Mouse (Mus musculus) kidney, embryonic 15.5 days (tissue): ENCODE data around the gene Sgce. TPM values are rescaled to one million over a fixed set of nuclear protein-coding genes. Genes with fewer than 3 reads are reported as not detected.

Source experiments
- ATAC-seq: fragments of 200-750 bp; cut with Nextera tagmentation; replicated peaks from 2 replicates; pipeline ENCODE4 v1.8.0; 2017; ENCODE audit warnings: moderate TSS enrichment; ENCODE audit not compliant: low FRiP score
- H3K27ac ChIP-seq: fragments of 300-500 bp; sonication (generic); 2 replicates; pipeline ENCODE4 v1.5.1; 2015; ENCODE audit warnings: mild to moderate bottlenecking, inconsistent platforms
- H3K27me3 ChIP-seq: fragments of 300-500 bp; sonication (generic); 2 replicates; pipeline ENCODE4 v1.6.1; 2015; ENCODE audit warnings: inconsistent platforms
- H3K36me3 ChIP-seq: fragments of 300-500 bp; sonication (generic); 2 replicates; pipeline ENCODE4 v1.6.1; 2015; ENCODE audit warnings: inconsistent platforms
- H3K4me1 ChIP-seq: fragments of 300-500 bp; sonication (generic); 2 replicates; pipeline ENCODE4 v1.6.1; 2015; ENCODE audit warnings: inconsistent platforms
- H3K4me2 ChIP-seq: fragments of 300-500 bp; sonication (generic); 2 replicates; pipeline ENCODE4 v1.6.1; 2015; ENCODE audit warnings: moderate library complexity, mild to moderate bottlenecking, inconsistent platforms
- H3K4me3 ChIP-seq: fragments of 300-500 bp; sonication (generic); replicated peaks from 2 replicates; pipeline ENCODE4 v1.5.1; 2015; ENCODE audit warnings: mild to moderate bottlenecking, inconsistent platforms
- H3K9ac ChIP-seq: fragments of 300-500 bp; sonication (generic); 2 replicates; pipeline ENCODE4 v1.6.1; 2015; ENCODE audit warnings: mild to moderate bottlenecking, inconsistent platforms
- H3K9me3 ChIP-seq: fragments of 300-500 bp; sonication (generic); replicated peaks from 2 replicates; pipeline ENCODE4 v1.6.1; 2016; ENCODE audit warnings: inconsistent platforms
- WGBS: fragments of 180-500 bp; shearing (Covaris S2); methylation state at CpG from one replicate; pipeline ENCODE4 v1.1.7; 2015; ENCODE audit warnings: mixed read lengths; 5-methylcytosine and 5-hydroxymethylcytosine counted together
- polyA plus RNA-seq: library from polyadenylated mRNA; unstranded; fragments of >200 nt; fragmentation: Nextera tagmentation; extraction: Ambion mirVana; gene quantifications from 2 replicates; pipeline ENCODE4 v1.2.1, GENCODE M21; 2015

Gene Sgce
- polyA plus RNA-seq, 1 experiment from 2014 or later, result 48.7 TPM

DNA sequence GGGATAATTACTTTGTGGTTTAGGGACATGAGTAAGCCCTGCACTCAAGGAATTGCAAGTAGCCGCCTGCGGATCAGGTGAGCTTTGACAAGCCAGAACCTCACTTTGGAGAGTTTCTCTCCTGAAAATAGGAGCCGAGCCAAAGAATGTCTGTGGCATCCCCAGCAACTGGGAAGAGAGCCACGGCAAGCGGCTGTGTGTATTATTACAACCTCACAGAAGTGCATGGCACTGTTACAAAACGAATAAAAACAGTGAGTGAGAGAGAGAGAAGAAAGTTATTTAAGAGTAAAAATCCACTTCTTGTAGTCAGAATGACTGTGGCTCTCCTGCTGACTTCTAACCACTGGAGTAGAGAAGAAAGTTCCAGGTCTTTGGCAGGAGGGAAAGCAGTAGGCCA, 6.5 kb downstream of the Sgce start:
- Histone ChIP-seq H3K9me3 (no peaks in the 10 kb centered on the region), H3K4me3 (no peak overlapping the region), H3K4me1 (peaks cover 9% of the 10 kb centered on the region; the same call in 1 of the 2 replicates), H3K27me3 (0 out of 2 replicates have a peak, but pooled peaks cover 5% of the 10 kb centered on the region), H3K9ac (no peak overlapping the region), H3K27ac (no peak overlapping the region), H3K4me2 (no peak overlapping the region), H3K36me3 (no peaks in the 10 kb centered on the region)
- ATAC-seq, result no peak
- 42% methylated on average over 6 of the region's 6 CpGs for WGBS

GRCm38 (mm10) chr6:4739522-4740355, 7.3 kb downstream of the Sgce start:
- Histone ChIP-seq H3K4me2 (no peak overlapping the region), H3K27ac (no peak overlapping the region), H3K9me3 (no peaks in the 10 kb centered on the region), H3K27me3 (0 out of 2 replicates have a peak, but pooled peaks cover 5% of the 10 kb centered on the region), H3K4me1 (peaks cover 9% of the 10 kb centered on the region; the same call in 1 of the 2 replicates), H3K4me3 (no peak overlapping the region), H3K36me3 (no peaks in the 10 kb centered on the region), H3K9ac (no peak overlapping the region)
- ATAC-seq, result no peak
- WGBS, result 26% methylated on average over 13 of the region's 13 CpGs

GRCm38 (mm10) chr6:4738717-4739116, 8.3 kb downstream of the Sgce start:
- H3K9me3 ChIP-seq, result no peaks in the 10 kb centered on the region
- no peaks in the 10 kb centered on the region for H3K36me3 ChIP-seq
- H3K4me2 ChIP-seq, result no peak overlapping the region
- ATAC-seq, result no peak
- H3K4me3 ChIP-seq, result no peak overlapping the region
- H3K4me1 ChIP-seq, result peaks cover 9% of the 10 kb centered on the region; the same call in 1 of the 2 replicates
- H3K27ac ChIP-seq, result no peak overlapping the region
- WGBS, result 41% methylated on average over 2 of the region's 2 CpGs
- H3K9ac ChIP-seq, result no peak overlapping the region
- 0 out of 2 replicates have a peak, but pooled peaks cover 5% of the 10 kb centered on the region for H3K27me3 ChIP-seq

DNA sequence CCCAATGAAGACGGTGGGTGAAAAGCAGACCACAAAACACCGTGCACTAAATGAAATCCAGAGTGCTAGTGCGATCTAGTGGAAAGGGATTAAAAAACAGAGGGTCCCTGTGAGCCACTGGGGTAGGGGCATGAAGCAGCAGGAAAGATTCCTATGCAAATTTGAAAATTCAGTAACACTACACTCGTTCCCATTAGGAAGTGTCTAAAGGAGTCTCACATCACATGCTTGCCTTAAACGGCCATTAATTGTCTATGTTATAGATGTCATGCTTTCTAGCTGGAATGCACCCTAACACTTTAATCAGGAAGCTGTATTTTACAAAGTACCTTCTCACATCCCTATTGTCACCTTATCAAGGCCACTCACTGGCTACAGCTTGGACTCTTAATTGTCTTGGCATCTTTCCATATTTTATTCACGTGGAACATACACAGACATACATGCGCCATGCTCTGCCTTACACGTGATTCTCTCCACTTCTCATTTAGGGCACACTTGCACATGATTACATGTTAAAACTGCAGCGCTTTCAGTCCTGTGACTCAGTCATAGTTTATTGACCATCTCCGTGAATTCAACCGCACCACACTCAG, 8.9 kb downstream of the Sgce start:
- Histone ChIP-seq H3K4me2 (no peak overlapping the region), H3K4me1 (peaks cover 12% of the 10 kb centered on the region), H3K27ac (no peak overlapping the region), H3K4me3 (no peak overlapping the region), H3K27me3 (0 out of 2 replicates have a peak, but pooled peaks cover 5% of the 10 kb centered on the region), H3K9ac (no peak overlapping the region), H3K9me3 (no peaks in the 10 kb centered on the region), H3K36me3 (no peaks in the 10 kb centered on the region)
- ATAC-seq, result no peak
- WGBS, result 47% methylated on average over 11 of the region's 11 CpGs

- Histone ChIP-seq H3K27ac (no peak overlapping the region), H3K9me3 (no peaks in the 10 kb centered on the region), H3K4me2 (no peak overlapping the region), H3K36me3 (no peaks in the 10 kb centered on the region), H3K4me3 (no peak overlapping the region), H3K4me1 (peaks cover 17% of the 10 kb centered on the region), H3K27me3 (0 out of 2 replicates have a peak, but pooled peaks cover 5% of the 10 kb centered on the region), H3K9ac (no peak overlapping the region)
- no peak for ATAC-seq
- WGBS, result 91% methylated on average over 9 of the region's 9 CpGs
Observed at GRCm38 (mm10) chr6:4736372-4736771, 10.6 kb downstream of the Sgce start.

- no peak overlapping the region for H3K27ac ChIP-seq
- WGBS, result 38% methylated on average over 8 of the region's 8 CpGs
- H3K4me2 ChIP-seq, result no peak overlapping the region
- peak; percentile 79; the same call in 1 of the 2 replicates for ATAC-seq
- H3K9me3 ChIP-seq, result no peaks in the 10 kb centered on the region
- no peaks in the 10 kb centered on the region for H3K36me3 ChIP-seq
- H3K27me3 ChIP-seq, result 0 out of 2 replicates have a peak, but pooled peaks cover 2% of the 10 kb centered on the region
- H3K4me1 ChIP-seq, result peaks cover 13% of the 10 kb centered on the region
- no peak overlapping the region for H3K4me3 ChIP-seq
- no peak overlapping the region for H3K9ac ChIP-seq
Observed at GRCm38 (mm10) chr6:4733208-4733607, 13.8 kb downstream of the Sgce start.

GRCm38 (mm10) chr6:4731675-4732074, 15.3 kb downstream of the Sgce start:
- H3K27me3 ChIP-seq, result no peaks in the 10 kb centered on the region
- H3K27ac ChIP-seq, result no peak overlapping the region
- no peaks in the 10 kb centered on the region for H3K36me3 ChIP-seq
- H3K4me1 ChIP-seq, result peaks cover 9% of the 10 kb centered on the region
- ATAC-seq, result no peak
- H3K4me3 ChIP-seq, result no peak overlapping the region
- WGBS, result 37% methylated on average over 8 of the region's 8 CpGs
- no peaks in the 10 kb centered on the region for H3K9me3 ChIP-seq
- H3K4me2 ChIP-seq, result no peak overlapping the region
- H3K9ac ChIP-seq, result no peak overlapping the region

- ATAC-seq, result no peak
- no peaks in the 10 kb centered on the region for H3K27me3 ChIP-seq
- no peak overlapping the region for H3K27ac ChIP-seq
- WGBS, result 89% methylated on average over 2 of the region's 2 CpGs
- H3K4me3 ChIP-seq, result no peak overlapping the region
- H3K9ac ChIP-seq, result no peak overlapping the region
- no peaks in the 10 kb centered on the region for H3K36me3 ChIP-seq
- peaks cover 7% of the 10 kb centered on the region for H3K4me1 ChIP-seq
- H3K4me2 ChIP-seq, result no peak overlapping the region
- no peaks in the 10 kb centered on the region for H3K9me3 ChIP-seq
Observed at GRCm38 (mm10) chr6:4728305-4728704, 18.7 kb downstream of the Sgce start.

GRCm38 (mm10) chr6:4723998-4724757, 22.8 kb downstream of the Sgce start:
- no peak overlapping the region for H3K9ac ChIP-seq
- no peaks in the 10 kb centered on the region for H3K36me3 ChIP-seq
- no peaks in the 10 kb centered on the region for H3K9me3 ChIP-seq
- no peak overlapping the region for H3K4me2 ChIP-seq
- no peak overlapping the region for H3K27ac ChIP-seq
- peak; percentile 12; the same call in 1 of the 2 replicates for ATAC-seq
- H3K4me1 ChIP-seq, result no peaks in the 10 kb centered on the region
- no peaks in the 10 kb centered on the region for H3K27me3 ChIP-seq
- 66% methylated on average over 15 of the region's 15 CpGs for WGBS
- H3K4me3 ChIP-seq, result no peak overlapping the region

GRCm38 (mm10) chr6:4722739-4723138, 24.3 kb downstream of the Sgce start:
- H3K27me3 ChIP-seq, result no peaks in the 10 kb centered on the region
- H3K4me2 ChIP-seq, result no peak overlapping the region
- 78% methylated on average over 13 of the region's 13 CpGs for WGBS
- H3K36me3 ChIP-seq, result no peaks in the 10 kb centered on the region
- no peaks in the 10 kb centered on the region for H3K9me3 ChIP-seq
- H3K9ac ChIP-seq, result no peak overlapping the region
- no peak overlapping the region for H3K4me3 ChIP-seq
- ATAC-seq, result no peak
- H3K4me1 ChIP-seq, result no peaks in the 10 kb centered on the region
- H3K27ac ChIP-seq, result no peak overlapping the region

DNA sequence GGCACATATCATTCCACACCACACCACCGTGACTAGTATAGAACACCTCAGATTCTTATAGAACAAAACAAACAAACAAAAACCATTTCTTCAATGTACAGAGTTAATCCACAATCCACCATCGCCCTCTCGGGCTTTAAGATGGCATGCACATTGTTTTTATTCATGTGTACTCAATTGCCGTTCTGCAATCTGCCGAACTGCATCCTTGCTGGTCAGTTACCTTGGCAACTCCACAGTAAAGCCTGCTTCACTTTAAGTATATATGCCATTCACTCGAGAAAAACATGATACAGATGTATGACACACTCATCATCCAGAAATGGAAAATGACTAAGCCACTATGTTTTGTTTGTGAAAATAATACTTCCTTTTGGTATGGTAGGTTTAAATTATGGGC, 24.9 kb downstream of the Sgce start:
- Histone ChIP-seq H3K27me3 (no peaks in the 10 kb centered on the region), H3K36me3 (no peaks in the 10 kb centered on the region), H3K4me1 (no peaks in the 10 kb centered on the region), H3K4me2 (no peak overlapping the region), H3K9me3 (no peaks in the 10 kb centered on the region), H3K9ac (no peak overlapping the region), H3K27ac (no peak overlapping the region), H3K4me3 (no peak overlapping the region)
- WGBS, result 75% methylated on average over 6 of the region's 6 CpGs
- ATAC-seq, result no peak

GRCm38 (mm10) chr6:4717344-4717743, 29.7 kb downstream of the Sgce start:
- no peak overlapping the region for H3K9ac ChIP-seq
- 81% methylated on average over 2 of the region's 2 CpGs for WGBS
- ATAC-seq, result no peak

More at GRCm38 (mm10) chr6:4717344-4717743, 29.7 kb downstream of the Sgce start:
- no peaks in the 10 kb centered on the region for H3K36me3 ChIP-seq
- H3K4me2 ChIP-seq, result no peak overlapping the region
- H3K4me1 ChIP-seq, result no peaks in the 10 kb centered on the region
- H3K4me3 ChIP-seq, result no peak overlapping the region
- no peaks in the 10 kb centered on the region for H3K27me3 ChIP-seq
- no peak overlapping the region for H3K27ac ChIP-seq
- H3K9me3 ChIP-seq, result no peaks in the 10 kb centered on the region
